Mouse (Mus musculus) stomach, postnatal 0 days (tissue): ENCODE measurements around the gene Olfr670.

Source experiments
- CTCF ChIP-seq: IDR thresholded peaks from 2 replicates; pipeline ENCODE4 v1.5.1; 2016; ENCODE audit warnings: antibody characterized with exemption, low read depth, mild to moderate bottlenecking, moderate library complexity
- EP300 ChIP-seq: optimal IDR thresholded peaks from 2 replicates; pipeline ENCODE3; 2016; ENCODE audit warnings: antibody characterized with exemption

DNA sequence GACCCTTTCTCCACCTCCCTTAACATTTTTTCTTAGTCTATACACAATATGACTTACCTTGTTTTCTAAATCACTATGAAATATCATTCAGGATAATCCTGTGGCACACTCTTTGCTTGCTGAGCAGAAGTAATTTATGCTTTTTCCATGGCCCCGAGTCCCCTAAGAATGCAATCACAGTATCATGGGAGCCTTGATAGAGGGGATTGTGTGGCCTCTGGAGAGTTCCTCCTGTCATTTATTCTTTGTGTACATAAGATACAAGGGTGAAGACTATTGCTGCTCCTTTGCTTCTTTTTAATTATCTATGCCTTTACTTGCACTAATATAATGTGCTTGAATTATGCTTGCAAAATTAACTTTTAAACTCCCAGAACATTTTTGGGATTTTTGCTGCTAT lies 16.6 kb upstream of the Olfr670 start, which contains the start of gene Olfr671:
- TF ChIP-seq CTCF (no peak), EP300 (no peak)
